Mouse (Mus musculus): ENCODE results near the gene Zc3h12a. TPM values are rescaled to one million over a fixed set of nuclear protein-coding genes. Genes with fewer than 3 reads are reported as not detected.

Zc3h12a gene
- polyA plus RNA-seq, 1 experiment from 2014 or later = 0.62 TPM

GRCm38 (mm10) chr4:125160951-125161331 is 33.3 kb upstream of the Zc3h12a start:
- H3K4me2 ChIP-seq = no peak overlapping the region
- H3K36me3 ChIP-seq = no peaks in the 10 kb centered on the region
- H3K9me3 ChIP-seq = no peaks in the 10 kb centered on the region
- H3K4me1 ChIP-seq = no peaks in the 10 kb centered on the region
- ATAC-seq (ENCODE audit: extremely low read depth, insufficient number of reproducible peaks, low FRiP score, low TSS enrichment) = no peak
- H3K9ac ChIP-seq = no peak overlapping the region
- no peak overlapping the region for H3K4me3 ChIP-seq
- WGBS = 68% methylated on average over 10 of the region's 10 CpGs
- peaks cover 49% of the 10 kb centered on the region for H3K27me3 ChIP-seq (replicated peaks)
- no peak overlapping the region for H3K27ac ChIP-seq (replicated peaks)

GRCm38 (mm10) chr4:125160320-125160950 is 32.8 kb upstream of the Zc3h12a start:
- no peak for ATAC-seq (ENCODE audit: extremely low read depth, insufficient number of reproducible peaks, low FRiP score, low TSS enrichment)
- peak overlapping the region; percentile 54 for H3K4me2 ChIP-seq
- H3K4me3 ChIP-seq = no peak overlapping the region

GRCm38 (mm10) chr4:125158581-125159317 is 31.1 kb upstream of the Zc3h12a start:
- Histone ChIP-seq H3K9me3 (no peaks in the 10 kb centered on the region), H3K27me3 (replicated peaks) (peaks cover 44% of the 10 kb centered on the region), H3K4me3 (no peak overlapping the region), H3K4me2 (no peak overlapping the region), H3K27ac (replicated peaks) (no peak overlapping the region), H3K4me1 (no peaks in the 10 kb centered on the region), H3K9ac (no peak overlapping the region), H3K36me3 (no peaks in the 10 kb centered on the region)
- ATAC-seq (ENCODE audit: extremely low read depth, insufficient number of reproducible peaks, low FRiP score, low TSS enrichment) = no peak
- 50% methylated on average over 20 of the region's 20 CpGs for WGBS

More at GRCm38 (mm10) chr4:125160320-125160950, 32.8 kb upstream of the Zc3h12a start:
- Histone ChIP-seq H3K4me1 (no peaks in the 10 kb centered on the region), H3K9me3 (no peaks in the 10 kb centered on the region), H3K36me3 (no peaks in the 10 kb centered on the region), H3K27me3 (replicated peaks) (peaks cover 49% of the 10 kb centered on the region), H3K27ac (replicated peaks) (no peak overlapping the region), H3K9ac (no peak overlapping the region)
- WGBS = 7% methylated on average over 19 of the region's 19 CpGs

- H3K27ac ChIP-seq (replicated peaks) = no peak overlapping the region
- H3K4me3 ChIP-seq = no peak overlapping the region
- no peak for ATAC-seq (ENCODE audit: extremely low read depth, insufficient number of reproducible peaks, low FRiP score, low TSS enrichment)
- H3K9ac ChIP-seq = no peak overlapping the region
- peaks cover 38% of the 10 kb centered on the region for H3K27me3 ChIP-seq (replicated peaks)
- H3K4me1 ChIP-seq = no peaks in the 10 kb centered on the region
- H3K36me3 ChIP-seq = no peaks in the 10 kb centered on the region
- H3K4me2 ChIP-seq = no peak overlapping the region
- H3K9me3 ChIP-seq = no peaks in the 10 kb centered on the region
- WGBS = 71% methylated on average over 2 of the region's 2 CpGs
Measured at GRCm38 (mm10) chr4:125158081-125158480, 30.4 kb upstream of the Zc3h12a start.

GRCm38 (mm10) chr4:125157322-125157721 is 29.7 kb upstream of the Zc3h12a start:
- Histone ChIP-seq H3K4me1 (no peaks in the 10 kb centered on the region), H3K9ac (no peak overlapping the region), H3K4me3 (no peak overlapping the region), H3K27me3 (replicated peaks) (peaks cover 32% of the 10 kb centered on the region), H3K4me2 (no peak overlapping the region), H3K27ac (replicated peaks) (no peak overlapping the region), H3K9me3 (no peaks in the 10 kb centered on the region), H3K36me3 (no peaks in the 10 kb centered on the region)
- ATAC-seq (ENCODE audit: extremely low read depth, insufficient number of reproducible peaks, low FRiP score, low TSS enrichment) = no peak
- 72% methylated on average over 3 of the region's 3 CpGs for WGBS

- Histone ChIP-seq H3K27me3 (replicated peaks) (peaks cover 30% of the 10 kb centered on the region), H3K36me3 (no peaks in the 10 kb centered on the region), H3K4me1 (no peaks in the 10 kb centered on the region), H3K4me2 (no peak overlapping the region), H3K4me3 (no peak overlapping the region), H3K9ac (no peak overlapping the region), H3K27ac (replicated peaks) (no peak overlapping the region), H3K9me3 (no peaks in the 10 kb centered on the region)
- ATAC-seq (ENCODE audit: extremely low read depth, insufficient number of reproducible peaks, low FRiP score, low TSS enrichment) = no peak
- 82% methylated on average over 5 of the region's 5 CpGs for WGBS
Measured at GRCm38 (mm10) chr4:125155646-125156045, 28.0 kb upstream of the Zc3h12a start.

DNA sequence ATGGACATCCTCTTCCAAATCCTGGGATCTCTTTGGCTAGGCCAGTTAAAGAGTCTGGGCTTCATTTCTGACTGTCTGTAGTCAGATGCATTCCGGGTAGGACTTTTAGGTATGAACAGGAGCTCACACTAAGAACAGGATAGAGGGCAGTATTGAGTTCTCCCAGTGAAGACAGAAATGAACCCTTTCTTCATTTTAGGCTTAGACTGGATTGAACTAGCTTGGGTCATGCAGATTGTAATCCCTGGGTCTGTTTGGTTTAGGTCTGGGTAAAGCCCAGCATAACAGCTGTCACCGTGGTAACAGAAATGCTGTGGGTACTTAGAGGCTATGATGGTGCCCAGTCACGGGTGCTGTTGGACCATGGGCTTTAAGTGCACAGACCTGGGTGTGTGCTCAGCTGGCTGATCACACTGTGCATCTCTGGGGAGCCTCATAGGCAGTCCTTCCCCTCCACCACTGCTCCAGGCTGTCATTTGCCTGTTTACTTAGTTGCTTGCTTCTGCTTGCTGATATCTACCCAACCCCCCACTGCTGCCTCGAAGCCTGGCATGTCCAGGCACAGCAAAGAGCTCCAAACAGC is 26.1 kb upstream of the Zc3h12a start:
- no peaks in the 10 kb centered on the region for H3K36me3 ChIP-seq
- no peaks in the 10 kb centered on the region for H3K9me3 ChIP-seq
- no peaks in the 10 kb centered on the region for H3K4me1 ChIP-seq
- no peak overlapping the region for H3K27ac ChIP-seq (replicated peaks)
- no peak overlapping the region for H3K4me2 ChIP-seq
- peaks cover 32% of the 10 kb centered on the region for H3K27me3 ChIP-seq (replicated peaks)
- no peak for ATAC-seq (ENCODE audit: extremely low read depth, insufficient number of reproducible peaks, low FRiP score, low TSS enrichment)
- 53% methylated on average over 4 of the region's 4 CpGs for WGBS
- H3K9ac ChIP-seq = no peak overlapping the region
- H3K4me3 ChIP-seq = no peak overlapping the region

DNA sequence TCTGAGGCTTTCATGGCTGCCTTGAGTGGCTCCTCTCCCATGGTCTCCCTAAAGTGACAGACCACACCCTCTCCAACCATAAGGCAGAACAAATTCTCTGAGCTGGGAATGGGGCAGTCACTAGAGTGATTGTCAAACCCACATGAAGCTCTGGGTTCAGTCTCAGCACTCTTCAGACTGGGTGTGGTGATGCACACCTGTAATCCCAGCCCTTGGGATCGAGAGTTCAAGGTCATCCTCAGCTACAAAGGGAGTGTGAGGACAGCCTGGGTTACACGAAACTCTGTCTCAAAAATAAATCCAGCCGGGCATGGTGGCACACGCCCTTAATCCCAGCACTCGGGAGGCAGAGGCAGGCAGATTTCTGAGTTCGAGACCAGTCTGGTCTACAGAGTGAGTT is 24.8 kb upstream of the Zc3h12a start:
- Histone ChIP-seq H3K9ac (no peak overlapping the region), H3K27ac (replicated peaks) (no peak overlapping the region), H3K4me3 (no peak overlapping the region), H3K4me2 (no peak overlapping the region), H3K36me3 (no peaks in the 10 kb centered on the region), H3K4me1 (no peaks in the 10 kb centered on the region), H3K9me3 (no peaks in the 10 kb centered on the region), H3K27me3 (replicated peaks) (peaks cover 28% of the 10 kb centered on the region)
- 75% methylated on average over 6 of the region's 6 CpGs for WGBS
- no peak for ATAC-seq (ENCODE audit: extremely low read depth, insufficient number of reproducible peaks, low FRiP score, low TSS enrichment)

DNA sequence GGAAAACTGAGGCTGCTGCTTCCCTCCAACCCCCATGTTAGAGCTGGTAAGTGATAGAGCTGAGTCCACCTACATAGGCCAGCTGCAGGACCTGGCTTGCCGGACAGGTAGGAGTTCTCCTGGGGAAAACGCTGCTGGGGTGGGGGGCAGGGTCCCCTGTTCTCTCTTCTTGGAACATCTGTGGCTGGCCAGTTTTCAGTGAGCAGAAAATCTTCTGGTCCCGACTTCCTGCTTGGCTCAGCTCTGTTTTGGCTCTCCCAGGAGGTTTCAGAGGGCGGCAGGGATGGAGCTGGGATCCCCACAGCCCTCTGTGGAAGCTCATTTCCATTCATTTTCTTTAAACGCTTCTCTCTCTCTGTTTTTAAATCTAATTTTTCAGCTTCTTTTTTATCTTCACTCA is 21.8 kb upstream of the Zc3h12a start:
- no peak overlapping the region for H3K9ac ChIP-seq
- no peak for ATAC-seq (ENCODE audit: extremely low read depth, insufficient number of reproducible peaks, low FRiP score, low TSS enrichment)
- no peak overlapping the region for H3K4me3 ChIP-seq
- H3K9me3 ChIP-seq = no peaks in the 10 kb centered on the region
- H3K36me3 ChIP-seq = no peaks in the 10 kb centered on the region
- no peak overlapping the region for H3K27ac ChIP-seq (replicated peaks)
- no peak overlapping the region for H3K4me2 ChIP-seq
- WGBS = 37% methylated on average over 5 of the region's 5 CpGs
- peaks cover 47% of the 10 kb centered on the region for H3K27me3 ChIP-seq (replicated peaks)
- H3K4me1 ChIP-seq = no peaks in the 10 kb centered on the region

DNA sequence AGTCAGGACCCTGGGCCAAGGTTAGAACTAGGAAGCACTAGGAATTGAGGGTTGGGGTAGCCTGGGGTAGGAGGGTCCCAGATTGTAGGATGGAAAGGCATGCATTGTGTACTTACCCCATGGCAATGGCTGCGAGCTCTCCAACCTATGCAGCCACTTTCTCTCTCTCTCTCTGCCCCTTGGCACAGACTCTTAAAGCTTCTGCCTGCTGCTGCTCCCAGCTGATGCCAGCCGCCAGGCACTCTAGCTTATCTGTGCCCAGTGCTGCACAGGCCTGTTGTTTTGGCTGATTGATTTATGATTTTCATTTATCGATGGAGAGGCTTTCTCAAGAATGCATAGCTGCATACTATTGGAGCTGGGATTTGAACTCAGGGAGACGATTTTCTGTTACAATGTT is 20.3 kb upstream of the Zc3h12a start:
- WGBS = 77% methylated on average over 4 of the region's 4 CpGs
- no peaks in the 10 kb centered on the region for H3K9me3 ChIP-seq
- H3K4me1 ChIP-seq = no peaks in the 10 kb centered on the region
- no peak for ATAC-seq (ENCODE audit: extremely low read depth, insufficient number of reproducible peaks, low FRiP score, low TSS enrichment)
- no peak overlapping the region for H3K27ac ChIP-seq (replicated peaks)
- no peak overlapping the region for H3K4me3 ChIP-seq
- no peaks in the 10 kb centered on the region for H3K36me3 ChIP-seq
- peaks cover 62% of the 10 kb centered on the region for H3K27me3 ChIP-seq (replicated peaks)
- no peak overlapping the region for H3K4me2 ChIP-seq
- H3K9ac ChIP-seq = no peak overlapping the region

GRCm38 (mm10) chr4:125145213-125145612 is 17.6 kb upstream of the Zc3h12a start:
- H3K4me3 ChIP-seq = no peak overlapping the region
- ATAC-seq (ENCODE audit: extremely low read depth, insufficient number of reproducible peaks, low FRiP score, low TSS enrichment) = no peak
- 18% methylated on average over 10 of the region's 10 CpGs for WGBS
- no peak overlapping the region for H3K4me2 ChIP-seq
- peaks cover 51% of the 10 kb centered on the region for H3K27me3 ChIP-seq (replicated peaks)
- no peaks in the 10 kb centered on the region for H3K36me3 ChIP-seq
- no peak overlapping the region for H3K27ac ChIP-seq (replicated peaks)
- no peaks in the 10 kb centered on the region for H3K4me1 ChIP-seq
- no peaks in the 10 kb centered on the region for H3K9me3 ChIP-seq
- H3K9ac ChIP-seq = no peak overlapping the region

DNA sequence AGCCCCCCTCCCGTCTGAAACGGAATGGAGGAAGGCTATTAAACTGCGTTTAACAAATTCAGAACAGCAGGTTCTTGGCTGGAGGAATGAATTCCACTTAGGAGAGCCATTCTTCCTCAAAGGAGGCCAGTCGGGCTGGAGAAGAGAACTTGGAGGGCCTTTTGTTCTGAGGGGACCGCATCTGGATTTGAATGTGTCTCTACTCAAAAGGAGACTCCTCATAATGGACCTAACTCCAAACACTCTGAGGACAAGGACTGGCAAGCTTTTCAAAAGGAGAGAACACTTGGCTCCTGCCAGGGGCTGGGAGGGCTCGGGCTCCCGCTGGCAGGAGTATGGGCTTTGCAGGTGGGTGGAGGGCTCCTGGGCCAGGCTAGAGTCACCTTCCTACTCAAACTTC is 17.0 kb upstream of the Zc3h12a start:
- no peaks in the 10 kb centered on the region for H3K36me3 ChIP-seq

More for the DNA sequence above, 17.0 kb upstream of the Zc3h12a start:
- no peaks in the 10 kb centered on the region for H3K9me3 ChIP-seq
- no peak overlapping the region for H3K4me3 ChIP-seq
- H3K27ac ChIP-seq (replicated peaks) = no peak overlapping the region
- no peaks in the 10 kb centered on the region for H3K4me1 ChIP-seq
- 39% methylated on average over 7 of the region's 7 CpGs for WGBS
- ATAC-seq (ENCODE audit: extremely low read depth, insufficient number of reproducible peaks, low FRiP score, low TSS enrichment) = no peak
- H3K9ac ChIP-seq = no peak overlapping the region
- H3K27me3 ChIP-seq (replicated peaks) = peaks cover 46% of the 10 kb centered on the region
- H3K4me2 ChIP-seq = no peak overlapping the region
